Mouse (Mus musculus) heart, embryonic 16.5 days (tissue): ENCODE results near the gene Prkca. TPM values are rescaled to one million over a fixed set of nuclear protein-coding genes. Genes with fewer than 3 reads are reported as not detected.

Source experiments
- ATAC-seq: fragments of 200-750 bp; cut with Nextera tagmentation; replicated peaks from 2 replicates; pipeline ENCODE4 v1.8.0; 2017; ENCODE audit warnings: moderate number of reproducible peaks; ENCODE audit not compliant: insufficient read depth, low FRiP score; ENCODE audit errors: extremely low read depth
- H3K27ac ChIP-seq: fragments of 300-500 bp; sonication (generic); 2 replicates; pipeline ENCODE4 v1.5.1; 2014; ENCODE audit warnings: mild to moderate bottlenecking, low read length, control low read depth, moderate library complexity
- H3K27me3 ChIP-seq: fragments of 300-500 bp; sonication (generic); 2 replicates; pipeline ENCODE4 v1.6.1; 2014; ENCODE audit warnings: low read length, mixed read lengths; ENCODE audit not compliant: control insufficient read depth, insufficient read depth
- H3K36me3 ChIP-seq: fragments of 300-500 bp; sonication (generic); 2 replicates; pipeline ENCODE4 v1.6.1; 2014; ENCODE audit not compliant: control insufficient read depth, insufficient read depth
- H3K4me1 ChIP-seq: fragments of 300-500 bp; sonication (generic); 2 replicates; pipeline ENCODE4 v1.6.1; 2014; ENCODE audit warnings: low read length, mixed read lengths; ENCODE audit not compliant: control insufficient read depth, insufficient read depth
- H3K4me2 ChIP-seq: fragments of 300-500 bp; sonication (generic); 2 replicates; pipeline ENCODE4 v1.6.1; 2014; ENCODE audit warnings: low read depth, mild to moderate bottlenecking, control low read depth, low read length
- H3K4me3 ChIP-seq: fragments of 300-500 bp; sonication (generic); 2 replicates; pipeline ENCODE4 v1.5.1; 2014; ENCODE audit warnings: mild to moderate bottlenecking, control low read depth, low read length
- H3K9ac ChIP-seq: fragments of 300-500 bp; sonication (generic); 2 replicates; pipeline ENCODE4 v1.6.1; 2014; ENCODE audit warnings: low read length, control low read depth
- H3K9me3 ChIP-seq: fragments of 300-500 bp; sonication (generic); replicated peaks from 2 replicates; pipeline ENCODE4 v1.6.1; 2016; ENCODE audit warnings: low read length; ENCODE audit not compliant: control insufficient read depth
- WGBS: fragments of 180-500 bp; shearing (Covaris S2); extraction: QIAGEN DNeasy Blood & Tissue Kit; methylation state at CpG from one replicate; pipeline ENCODE4 v1.1.7; 2014; 5-methylcytosine and 5-hydroxymethylcytosine counted together
- polyA plus RNA-seq: library from polyadenylated mRNA; unstranded; fragments of >200 nt; fragmentation: Nextera tagmentation; extraction: Ambion mirVana; gene quantifications from 2 replicates; pipeline ENCODE4 v1.2.1, GENCODE M21; 2015

Gene Prkca
- polyA plus RNA-seq, 1 experiment from 2014 or later = 14.4 TPM

DNA sequence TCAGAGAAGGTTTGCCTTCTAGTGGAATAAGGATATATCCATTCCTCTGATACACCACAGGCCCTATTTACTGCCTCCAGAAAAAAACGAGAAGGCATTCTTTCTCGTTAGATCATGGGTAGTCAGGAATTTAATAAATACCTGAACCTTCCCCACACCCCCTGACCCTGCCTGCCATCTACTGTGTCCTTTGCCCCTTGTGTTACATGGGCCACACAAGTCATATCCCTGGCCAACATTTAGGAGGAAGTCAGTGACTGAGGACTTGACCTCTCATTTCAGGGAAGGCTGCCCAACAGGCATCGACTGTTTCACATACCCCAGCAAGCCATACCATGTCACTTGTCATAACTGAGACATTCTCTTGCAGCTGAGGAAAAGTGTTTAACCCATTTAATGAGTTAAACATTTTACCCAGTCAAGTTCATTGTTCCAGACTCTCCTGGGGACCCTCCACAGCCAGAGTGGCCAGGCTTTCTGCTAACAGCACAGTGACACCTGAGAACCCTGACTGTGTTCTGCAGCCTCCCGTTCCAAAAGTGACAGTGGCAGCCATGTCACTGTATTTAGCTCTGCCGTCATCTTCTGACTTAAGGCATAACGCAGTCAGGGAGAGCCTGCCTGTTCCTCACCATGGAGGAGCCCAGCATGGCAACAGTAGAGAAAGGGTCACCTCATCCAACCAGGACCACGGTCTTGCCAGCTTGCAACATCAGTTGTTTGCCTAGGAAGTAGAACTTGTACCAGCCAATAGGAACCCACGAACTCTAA lies 114.4 kb downstream of the Prkca start:
- no peak for ATAC-seq
- WGBS = 61% methylated on average over 8 of the region's 8 CpGs

GRCm38 (mm10) chr11:108228497-108228896 lies 115.2 kb downstream of the Prkca start:
- Histone ChIP-seq H3K27me3 (no peaks in the 10 kb centered on the region), H3K27ac (no peak overlapping the region), H3K4me1 (peaks cover 33% of the 10 kb centered on the region), H3K36me3 (no peaks in the 10 kb centered on the region), H3K9ac (no peak overlapping the region), H3K4me2 (no peak overlapping the region), H3K9me3 (no peaks in the 10 kb centered on the region), H3K4me3 (no peak overlapping the region)
- 68% methylated on average over 4 of the region's 4 CpGs for WGBS
- ATAC-seq = no peak

More for the DNA sequence above, 114.4 kb downstream of the Prkca start:
- Histone ChIP-seq H3K4me1 (peaks cover 25% of the 10 kb centered on the region), H3K4me3 (no peak overlapping the region), H3K9me3 (no peaks in the 10 kb centered on the region), H3K36me3 (no peaks in the 10 kb centered on the region), H3K27ac (no peak overlapping the region), H3K4me2 (no peak overlapping the region), H3K27me3 (no peaks in the 10 kb centered on the region), H3K9ac (no peak overlapping the region)

DNA sequence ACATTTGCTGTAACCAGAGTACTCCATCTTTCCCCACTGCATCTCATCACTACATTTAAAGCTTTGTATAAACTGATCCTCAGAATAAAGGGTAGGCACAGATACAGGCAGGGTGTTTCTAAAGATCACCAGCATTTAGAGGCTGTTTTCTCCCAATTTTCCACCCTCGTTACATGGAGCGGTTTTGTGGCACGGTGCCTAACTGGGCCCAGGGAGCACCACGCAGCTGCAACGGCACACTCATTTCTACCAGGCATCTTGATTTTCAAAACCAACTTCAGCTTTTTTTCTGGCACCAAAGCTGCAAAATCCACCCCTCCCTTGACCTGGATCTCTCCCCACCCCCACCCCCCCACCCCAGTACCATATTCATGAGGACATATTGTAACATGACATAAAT lies 117.5 kb downstream of the Prkca start:
- H3K27ac ChIP-seq = no peak overlapping the region
- no peak overlapping the region for H3K4me3 ChIP-seq
- 92% methylated on average over 5 of the region's 5 CpGs for WGBS
- no peak for ATAC-seq
- H3K36me3 ChIP-seq = no peaks in the 10 kb centered on the region
- peaks cover 44% of the 10 kb centered on the region for H3K4me1 ChIP-seq
- no peaks in the 10 kb centered on the region for H3K9me3 ChIP-seq
- no peaks in the 10 kb centered on the region for H3K27me3 ChIP-seq
- no peak overlapping the region for H3K9ac ChIP-seq
- no peak overlapping the region for H3K4me2 ChIP-seq

GRCm38 (mm10) chr11:108224233-108224973 lies 119.3 kb downstream of the Prkca start:
- Histone ChIP-seq H3K27ac (peak overlapping the region; percentile 64), H3K9ac (no peak overlapping the region; the same call in 1 of the 2 replicates), H3K4me2 (peak overlapping the region; percentile 38), H3K4me1 (peaks cover 39% of the 10 kb centered on the region), H3K9me3 (no peaks in the 10 kb centered on the region), H3K36me3 (no peaks in the 10 kb centered on the region), H3K4me3 (no peak overlapping the region), H3K27me3 (no peaks in the 10 kb centered on the region)
- WGBS = 32% methylated on average over 11 of the region's 11 CpGs
- ATAC-seq = no peak

DNA sequence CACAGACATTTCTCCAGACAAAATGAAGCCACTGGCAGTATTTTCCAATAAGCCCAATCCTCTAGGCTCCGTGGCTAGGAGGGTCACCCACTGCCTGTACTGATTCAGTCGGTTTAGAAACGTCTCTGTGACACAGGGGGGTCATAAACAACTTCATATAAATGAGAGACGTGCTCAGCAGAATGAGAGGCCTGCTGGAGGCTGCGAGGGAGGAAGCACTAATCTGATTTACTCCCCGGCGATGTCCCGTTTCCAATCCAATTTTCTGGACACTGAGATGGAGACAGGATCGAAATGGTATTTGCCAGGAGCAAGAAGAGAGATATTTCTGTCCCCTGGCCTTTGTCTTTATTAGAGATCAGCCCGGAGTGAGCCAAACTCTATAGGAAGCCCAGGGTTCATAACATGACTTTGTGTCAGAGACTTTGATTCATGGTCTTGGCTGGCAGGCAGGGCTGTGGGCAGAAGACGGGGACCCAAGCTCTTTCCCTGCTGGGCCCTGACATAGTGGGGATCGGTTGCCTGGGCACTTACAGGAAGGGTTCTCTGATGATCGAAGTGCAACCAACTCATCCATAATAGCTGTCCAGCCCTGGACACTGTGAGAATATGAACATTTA lies 120.0 kb downstream of the Prkca start:
- Histone ChIP-seq H3K27me3 (no peaks in the 10 kb centered on the region), H3K4me2 (no peak overlapping the region), H3K27ac (peak overlapping the region; percentile 64), H3K9me3 (no peaks in the 10 kb centered on the region), H3K4me1 (peaks cover 35% of the 10 kb centered on the region), H3K9ac (no peak overlapping the region), H3K36me3 (no peaks in the 10 kb centered on the region), H3K4me3 (no peak overlapping the region)
- no peak for ATAC-seq
- WGBS = 51% methylated on average over 13 of the region's 13 CpGs

GRCm38 (mm10) chr11:108223154-108223553 lies 120.6 kb downstream of the Prkca start:
- Histone ChIP-seq H3K27ac (peak overlapping the region; percentile 51), H3K36me3 (no peaks in the 10 kb centered on the region), H3K9ac (no peak overlapping the region), H3K9me3 (no peaks in the 10 kb centered on the region), H3K27me3 (no peaks in the 10 kb centered on the region), H3K4me2 (no peak overlapping the region), H3K4me1 (peaks cover 35% of the 10 kb centered on the region), H3K4me3 (no peak overlapping the region)
- WGBS = 69% methylated on average over 6 of the region's 6 CpGs
- peak; percentile 41; the same call in 1 of the 2 replicates for ATAC-seq

DNA sequence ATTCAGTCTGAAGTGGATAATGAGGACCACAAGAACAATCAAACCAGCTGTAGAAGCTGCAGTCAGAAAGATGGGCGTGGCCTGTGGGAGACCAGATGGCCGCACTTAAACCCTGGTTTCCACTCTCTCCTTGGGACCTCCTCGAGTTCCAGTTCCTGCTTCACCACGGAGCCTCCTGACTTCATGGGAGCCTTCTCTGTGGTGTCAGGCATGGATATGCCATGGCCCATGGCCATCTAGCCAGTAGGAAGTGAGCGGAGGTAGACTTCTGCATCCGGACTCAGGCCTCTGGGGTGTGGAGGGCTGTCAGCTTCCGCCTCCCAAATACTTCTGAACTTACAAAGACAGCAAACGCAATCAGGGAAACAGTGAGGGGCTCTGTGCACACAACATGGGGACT lies 121.1 kb downstream of the Prkca start:
- Histone ChIP-seq H3K36me3 (no peaks in the 10 kb centered on the region), H3K4me2 (peak overlapping the region; percentile 26; the same call in 1 of the 2 replicates), H3K4me1 (peaks cover 35% of the 10 kb centered on the region), H3K27ac (peak overlapping the region; percentile 51), H3K27me3 (no peaks in the 10 kb centered on the region), H3K9me3 (no peaks in the 10 kb centered on the region), H3K9ac (no peak overlapping the region), H3K4me3 (no peak overlapping the region)
- WGBS = 71% methylated on average over 8 of the region's 8 CpGs
- ATAC-seq = peak; percentile 10; the same call in 1 of the 2 replicates

DNA sequence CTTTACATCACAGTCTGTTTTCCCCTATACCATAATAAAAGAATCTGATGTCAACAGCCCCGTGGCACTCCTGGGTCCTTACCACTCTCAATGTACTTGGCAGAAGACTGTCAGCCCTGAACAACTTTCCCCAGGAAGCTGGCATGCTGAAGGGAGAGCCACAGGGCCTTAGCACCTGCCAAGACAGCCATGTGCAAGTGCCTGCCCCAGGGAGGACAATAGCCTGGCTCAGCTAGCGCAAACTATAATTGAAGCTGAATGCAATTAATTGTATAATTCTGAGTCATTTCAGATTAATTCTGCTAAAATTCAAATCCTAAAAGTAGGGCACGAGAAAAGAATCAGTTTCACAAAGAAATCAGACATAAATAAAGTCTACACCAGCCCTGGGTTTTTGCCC lies 121.7 kb downstream of the Prkca start:
- no peak for ATAC-seq
- WGBS = 80% methylated on average over 3 of the region's 3 CpGs
- Histone ChIP-seq H3K4me1 (peaks cover 33% of the 10 kb centered on the region), H3K27me3 (no peaks in the 10 kb centered on the region), H3K4me3 (no peak overlapping the region), H3K9ac (no peak overlapping the region), H3K9me3 (no peaks in the 10 kb centered on the region), H3K36me3 (no peaks in the 10 kb centered on the region), H3K27ac (peak overlapping the region; percentile 10; the same call in 1 of the 2 replicates), H3K4me2 (no peak overlapping the region)
